Mouse (Mus musculus): Measurements from ENCODE around the gene Haghl.

The Haghl gene

DNA sequence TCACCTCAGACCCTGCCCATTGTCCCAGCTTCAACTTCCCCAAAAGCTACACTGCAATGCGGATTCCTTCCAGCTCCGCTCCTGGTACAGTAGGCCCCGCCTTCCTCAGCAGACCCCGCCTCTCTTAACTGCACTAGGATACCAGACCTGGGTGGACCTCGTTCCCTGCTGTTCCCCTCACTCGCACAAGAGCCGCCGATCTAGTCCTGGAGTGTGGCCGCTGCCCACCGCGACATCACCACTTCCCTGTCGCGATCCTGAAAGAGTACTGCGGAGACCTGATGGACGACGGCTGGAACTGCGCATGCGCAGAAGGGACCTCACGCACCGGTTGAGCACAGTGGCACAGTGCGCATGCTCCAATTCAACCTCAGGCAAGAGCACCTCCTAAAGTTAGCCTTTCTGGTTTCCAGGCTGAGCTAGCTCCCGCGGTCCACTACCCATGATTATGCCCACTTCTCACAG, at the start of gene Haghl:
Gene Haghl (minus strand): TSS at position 393 of the 465 bp plus-strand sequence.
- peak; percentile 97 to 99 for DNase-seq

GRCm38 (mm10) chr17:25834595-25835222, 49.2 kb upstream of the Haghl start:
- DNase-seq, result peak in 1 of 2 experiments; percentile 26

GRCm38 (mm10) chr17:25833961-25834594, 48.6 kb upstream of the Haghl start:
- peak; percentile 78 to 83 for DNase-seq

DNA sequence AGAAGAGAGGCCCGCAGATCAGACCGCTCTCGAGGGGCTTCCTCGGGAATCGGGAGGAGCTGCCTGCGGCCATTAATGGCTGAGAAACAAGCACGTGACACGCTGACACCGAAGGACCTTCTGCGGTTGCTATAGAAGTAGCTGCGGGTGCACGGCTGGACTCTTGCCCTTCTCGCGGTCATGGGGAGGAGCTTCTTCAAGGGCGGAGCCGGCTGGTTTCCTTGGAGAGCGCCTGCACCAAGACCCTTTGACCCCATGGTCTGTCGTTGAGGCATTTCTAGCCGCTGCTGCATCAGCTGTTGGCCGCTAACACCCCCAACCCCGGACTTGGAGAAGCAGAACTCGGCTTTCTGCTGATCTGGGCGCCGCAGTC, 47.8 kb upstream of the Haghl start, which contains the start of gene Stub1:
Gene Stub1 (minus strand): TSS at position 114 of the 373 bp plus-strand sequence.
- peak; percentile 96 to 97 for DNase-seq

DNA sequence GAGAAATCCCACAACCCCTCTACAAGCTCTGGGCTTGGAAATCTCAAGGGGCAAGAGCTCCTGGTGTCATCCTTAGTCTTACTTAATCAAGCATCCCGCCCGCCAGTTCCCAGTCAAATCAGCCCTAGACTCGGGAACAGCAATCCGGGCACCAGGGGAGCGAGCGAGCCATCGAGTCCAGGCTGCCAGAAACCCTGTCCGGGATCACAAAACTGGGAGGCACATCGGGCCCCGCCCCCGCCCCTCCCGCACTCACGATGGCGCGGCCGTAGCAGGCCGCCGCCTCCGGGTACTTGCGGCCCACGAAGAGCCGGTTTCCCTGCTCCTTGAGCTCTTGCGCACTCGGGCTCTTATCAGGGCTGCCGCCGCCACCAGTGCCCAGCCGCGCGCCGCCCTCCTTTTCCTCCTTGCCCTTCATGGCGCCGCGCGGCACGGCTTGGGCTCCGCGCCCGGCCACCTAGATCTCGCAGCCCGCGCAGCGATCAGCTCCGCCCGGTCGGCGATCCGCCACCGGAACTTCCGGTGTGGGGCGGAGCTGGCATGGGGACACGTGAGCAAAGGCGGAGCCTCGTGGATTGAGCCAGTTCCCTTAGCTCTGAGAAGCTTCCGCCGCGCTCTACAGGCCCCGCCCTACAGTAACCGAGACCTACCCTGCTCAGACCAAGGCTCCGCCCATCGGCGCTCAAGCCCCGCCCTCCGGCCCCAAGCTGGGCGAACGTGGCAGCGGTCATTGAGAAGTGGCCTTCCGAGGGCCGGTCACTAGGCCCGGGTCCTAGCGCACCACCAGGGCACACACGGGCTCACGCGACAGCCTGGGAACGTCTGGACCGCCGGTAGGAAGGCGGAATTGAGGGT, 47.2 kb upstream of the Haghl start:
- peak; percentile 100 for DNase-seq

DNA sequence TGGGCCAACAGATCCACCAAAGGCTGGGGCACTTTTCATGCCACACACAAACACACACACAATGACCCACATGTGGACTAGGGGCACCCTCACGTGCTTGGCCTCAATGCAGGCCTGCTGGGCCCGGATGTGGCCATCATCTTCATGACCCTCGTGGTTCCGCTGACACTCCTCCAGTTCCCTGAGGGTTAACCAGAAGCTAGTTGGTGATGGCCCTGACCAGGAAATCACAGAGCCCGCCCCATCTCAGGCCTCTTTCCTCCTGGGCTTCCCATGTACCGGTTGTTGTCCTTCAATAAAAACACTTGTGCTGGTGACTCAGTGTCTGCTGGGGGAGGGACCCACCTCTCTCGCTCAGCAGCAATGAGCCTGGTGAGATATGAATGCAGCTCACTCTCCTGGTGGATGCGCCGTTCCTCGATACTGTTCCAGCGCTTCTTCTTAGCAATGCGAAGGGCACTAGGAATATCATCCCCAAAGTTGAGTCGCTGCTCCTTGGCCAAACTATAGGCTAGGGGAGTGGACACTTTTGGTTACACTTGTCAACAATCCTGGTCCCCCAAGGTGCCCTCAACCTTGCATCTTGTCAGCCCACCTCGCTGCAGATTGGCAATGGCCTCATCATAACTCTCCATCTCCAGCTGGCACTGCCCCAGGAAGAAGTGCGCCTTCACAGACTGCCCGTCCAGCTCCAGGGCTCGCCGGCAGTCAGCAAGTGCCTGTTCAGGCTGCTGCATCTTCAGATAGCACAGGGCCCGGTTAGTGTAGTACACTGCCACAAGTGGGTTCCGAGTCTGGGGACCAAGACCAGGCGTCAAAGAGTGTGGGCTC, 46.2 kb upstream of the Haghl start:
- DNase-seq, result peak in 1 of 2 experiments; percentile 63

DNA sequence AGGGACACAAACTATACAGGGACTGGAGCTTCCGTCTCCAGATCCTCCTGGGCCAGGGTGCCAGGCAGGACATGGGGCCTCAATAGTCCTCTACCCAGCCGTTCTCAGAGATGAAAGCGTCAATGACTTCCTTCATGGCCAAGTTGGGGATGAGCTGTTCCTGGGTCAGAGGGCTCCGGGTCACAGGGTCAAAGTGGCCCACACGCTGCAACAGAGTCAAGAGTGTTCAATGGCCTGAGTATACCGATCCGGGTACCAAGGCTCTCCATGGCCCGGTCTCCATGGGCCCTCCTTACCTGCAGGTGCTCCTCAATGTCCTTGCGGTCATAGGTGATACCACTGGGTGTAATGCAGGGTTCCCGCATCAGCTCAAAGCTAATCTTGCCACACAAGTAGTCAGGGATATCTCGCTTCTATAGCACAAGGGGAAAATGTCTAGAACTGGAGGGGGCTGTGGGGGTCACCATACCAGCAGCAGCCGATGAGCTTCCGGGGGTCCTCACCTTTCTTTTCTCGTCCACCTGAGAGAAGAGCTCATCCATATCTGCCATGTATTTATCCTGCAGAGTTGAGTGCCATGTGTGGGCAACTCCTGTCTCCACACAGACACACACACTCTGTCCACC, 45.4 kb upstream of the Haghl start:
- no peak for DNase-seq

DNA sequence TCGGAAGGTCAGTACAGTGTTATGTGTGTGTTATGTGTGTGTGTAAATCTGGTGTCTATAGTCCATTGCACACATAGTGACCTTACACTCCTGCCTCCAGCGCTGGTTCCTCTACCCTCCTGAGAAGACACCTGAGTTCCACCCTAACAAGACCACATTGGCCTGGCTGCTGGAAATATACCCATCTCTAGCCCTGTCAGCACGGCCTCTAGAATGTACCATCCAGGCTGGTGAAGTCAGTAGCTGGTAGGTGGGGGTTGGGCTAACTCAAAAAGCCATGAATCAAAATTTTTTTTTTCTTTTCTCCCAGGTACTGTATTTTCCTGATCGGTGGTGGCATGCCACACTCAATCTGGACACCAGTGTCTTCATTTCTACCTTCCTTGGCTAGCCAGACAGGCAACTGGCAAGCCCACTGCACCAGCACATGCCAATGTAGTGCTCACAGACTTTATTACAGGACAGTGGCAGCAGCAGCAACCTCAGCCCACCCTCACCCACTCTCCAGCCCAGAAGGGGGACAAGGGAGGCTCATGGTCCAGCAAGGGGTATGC, 44.8 kb upstream of the Haghl start:
- no peak for DNase-seq

GRCm38 (mm10) chr17:25829558-25830017, 44.1 kb upstream of the Haghl start:
- no peak for DNase-seq

DNA sequence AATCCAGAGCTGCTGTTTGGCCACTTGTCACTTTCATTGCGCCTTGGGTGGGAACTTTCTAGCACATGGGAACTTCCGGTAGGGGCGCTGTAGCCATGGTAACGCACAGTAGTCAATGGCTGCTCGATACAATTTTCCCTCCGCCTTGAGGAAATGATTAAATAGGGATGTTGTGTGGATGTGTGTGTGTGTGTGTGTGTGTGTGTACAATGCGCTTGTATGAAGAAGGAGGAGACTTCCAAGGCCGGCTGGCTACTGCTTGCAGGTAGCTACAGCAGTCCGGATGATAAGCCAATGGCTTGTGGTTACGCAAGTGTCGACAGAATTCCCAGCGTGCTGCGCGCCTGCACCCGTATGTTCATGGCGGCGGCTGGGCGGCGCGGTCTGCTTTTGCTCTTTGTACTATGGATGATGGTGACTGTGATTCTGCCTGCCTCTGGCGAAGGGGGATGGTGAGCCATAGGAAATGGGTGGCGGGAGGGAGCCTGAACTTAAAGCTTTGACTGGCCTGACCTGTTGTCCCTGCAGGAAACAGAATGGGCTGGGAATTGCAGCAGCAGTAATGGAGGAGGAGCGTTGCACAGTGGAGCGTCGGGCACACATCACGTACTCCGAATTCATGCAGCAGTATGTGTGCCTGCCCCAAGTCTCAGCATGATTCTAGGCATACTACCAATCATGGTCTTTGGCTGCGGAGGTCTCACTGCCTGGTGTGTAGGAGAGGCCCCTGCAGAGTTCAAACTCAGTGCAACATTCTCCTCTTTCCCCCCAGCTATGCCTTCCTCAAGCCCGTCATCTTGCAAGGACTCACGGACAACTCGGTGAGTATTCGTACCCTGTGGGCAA, 43.5 kb upstream of the Haghl start, which contains the start of gene Jmjd8:
Gene Jmjd8 (plus strand): TSS at position 156 of the 846 bp plus-strand sequence.
- DNase-seq, result peak; percentile 85 to 89

- DNase-seq, result no peak
Observed at GRCm38 (mm10) chr17:25828223-25828594, 42.7 kb upstream of the Haghl start.

GRCm38 (mm10) chr17:25827546-25828222, 42.2 kb upstream of the Haghl start:
- no peak for DNase-seq

- no peak for DNase-seq
Observed at GRCm38 (mm10) chr17:25827011-25827410, 41.5 kb upstream of the Haghl start.

DNA sequence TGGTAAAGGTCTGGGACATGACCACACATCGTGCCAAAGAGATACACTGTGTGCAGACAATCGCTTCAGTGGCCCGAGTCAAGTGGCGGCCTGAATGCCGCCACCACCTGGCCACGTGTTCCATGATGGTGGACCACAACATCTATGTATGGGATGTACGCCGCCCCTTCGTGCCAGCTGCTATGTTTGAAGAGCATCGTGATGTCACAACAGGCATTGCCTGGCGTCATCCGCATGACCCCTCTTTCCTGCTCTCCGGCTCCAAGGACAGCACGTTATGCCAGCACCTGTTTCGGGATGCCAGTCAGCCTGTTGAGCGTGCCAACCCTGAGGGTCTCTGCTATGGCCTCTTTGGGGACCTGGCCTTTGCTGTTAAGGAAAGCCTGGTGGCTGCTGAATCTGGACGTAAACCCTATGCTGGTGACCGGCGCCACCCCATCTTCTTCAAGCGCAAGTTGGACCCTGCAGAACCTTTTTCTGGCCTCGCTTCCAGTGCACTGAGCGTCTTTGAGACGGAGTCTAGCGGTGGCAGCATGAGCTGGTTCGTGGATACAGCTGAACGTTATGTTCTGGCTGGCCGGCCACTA, 40.6 kb upstream of the Haghl start:
- no peak for DNase-seq

GRCm38 (mm10) chr17:25825311-25825710, 39.8 kb upstream of the Haghl start:
- DNase-seq, result no peak

DNA sequence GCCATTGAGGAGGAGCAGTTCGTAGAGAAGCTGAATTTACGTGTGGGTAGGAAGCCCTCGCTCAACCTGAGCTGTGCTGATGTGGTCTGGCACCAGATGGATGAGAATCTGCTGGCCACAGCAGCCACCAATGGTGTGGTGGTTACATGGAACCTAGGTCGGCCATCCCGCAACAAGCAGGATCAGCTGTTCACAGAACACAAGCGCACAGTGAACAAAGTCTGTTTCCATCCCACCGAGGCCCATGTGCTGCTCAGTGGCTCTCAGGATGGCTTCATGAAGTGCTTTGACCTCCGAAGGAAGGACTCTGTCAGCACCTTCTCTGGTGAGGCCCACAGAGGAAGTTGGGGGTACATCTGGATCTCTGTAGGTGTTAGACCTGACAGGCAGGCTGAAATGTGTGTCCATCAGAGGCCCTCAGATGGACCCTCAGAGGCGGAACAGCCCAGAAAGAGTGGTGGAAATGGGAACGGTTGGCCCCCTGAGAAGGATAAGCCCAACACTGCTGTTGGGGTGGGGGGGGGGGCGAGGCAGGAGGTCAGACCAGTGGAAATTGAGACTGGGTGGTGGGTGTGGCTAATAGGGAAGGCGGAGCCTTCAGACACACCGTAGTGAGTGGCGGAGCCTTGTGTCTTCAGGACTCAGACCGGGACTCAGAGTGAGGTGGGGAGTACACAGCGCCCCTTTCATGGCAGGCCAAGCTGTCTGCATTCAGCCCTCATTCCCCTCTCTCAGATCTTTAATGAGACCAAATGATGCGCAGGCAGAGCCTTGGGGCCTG, 39.1 kb upstream of the Haghl start:
- DNase-seq, result no peak

GRCm38 (mm10) chr17:25823452-25823851, 38.0 kb upstream of the Haghl start, which contains the start of gene Wdr24:
Gene Wdr24 (plus strand): TSS chr17:25823627.
- DNase-seq, result peak; percentile 79 to 82
